Mouse (Mus musculus) lung, postnatal 14 days (tissue): ENCODE results near the gene Zfp189.
A peak's percentile ranks its signal among the peaks of the same experiment; 100 is the strongest.

Experiments
- DNase-seq: peaks from one replicate; pipeline ENCODE4 v3.0.0; 2021

The Zfp189 gene

DNA sequence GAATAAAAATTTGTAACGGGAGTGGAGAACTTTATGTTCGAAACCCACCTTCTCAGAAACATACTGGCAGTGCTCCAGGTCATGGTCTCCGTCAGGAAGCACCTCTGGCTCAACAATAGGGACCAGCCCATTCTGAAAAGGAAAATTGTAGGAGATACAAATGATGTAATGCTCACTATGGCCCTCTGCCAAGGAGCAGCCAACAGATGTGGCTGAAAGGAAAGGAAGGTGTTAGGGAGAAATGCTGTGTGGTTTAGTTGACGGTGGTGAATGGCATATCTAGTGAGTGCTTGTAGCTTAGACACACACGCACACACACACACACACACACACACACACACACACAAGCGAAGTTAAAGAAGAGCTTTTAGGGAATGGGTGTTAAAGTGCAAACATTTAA is 18.7 kb downstream of the Zfp189 start:
- DNase-seq: peak; percentile 10

DNA sequence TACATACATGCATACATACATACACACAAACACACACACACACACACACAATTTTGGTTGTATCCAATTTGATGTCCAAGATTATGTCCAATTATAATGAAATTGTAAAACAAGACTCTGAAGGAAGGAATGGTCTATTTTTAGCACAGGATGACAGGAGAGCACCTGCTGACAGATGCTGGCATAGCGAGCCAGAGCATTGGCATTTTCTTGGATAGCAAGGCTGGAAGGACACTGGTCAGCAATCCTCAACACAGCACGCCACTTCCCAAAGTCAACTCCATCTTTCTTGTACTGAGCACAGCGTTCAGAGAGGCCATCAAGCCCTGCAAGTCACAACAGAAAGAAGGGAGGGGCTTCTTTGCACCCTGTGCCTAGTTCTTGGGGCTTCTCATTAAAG is 20.0 kb downstream of the Zfp189 start:
- no peak for DNase-seq

DNA sequence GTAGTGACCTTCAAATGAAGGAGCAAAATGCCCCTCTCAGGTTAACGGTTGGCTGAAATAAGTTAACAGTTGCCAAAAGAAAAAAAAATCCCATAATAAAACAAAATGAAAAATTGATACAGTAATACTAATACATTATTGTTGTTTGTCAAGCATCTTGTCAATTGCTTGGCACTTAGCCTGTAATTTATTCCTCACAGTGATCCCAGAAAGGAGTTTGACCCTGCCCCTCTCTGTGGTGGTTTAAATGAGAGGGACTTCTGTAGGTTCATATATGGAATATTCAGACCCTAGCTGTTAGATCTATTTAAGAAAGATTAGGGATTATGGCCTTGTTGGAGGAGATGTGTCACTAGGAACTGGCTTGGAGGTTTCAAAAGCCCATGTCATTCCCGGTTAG is 25.1 kb downstream of the Zfp189 start:
- DNase-seq: no peak

DNA sequence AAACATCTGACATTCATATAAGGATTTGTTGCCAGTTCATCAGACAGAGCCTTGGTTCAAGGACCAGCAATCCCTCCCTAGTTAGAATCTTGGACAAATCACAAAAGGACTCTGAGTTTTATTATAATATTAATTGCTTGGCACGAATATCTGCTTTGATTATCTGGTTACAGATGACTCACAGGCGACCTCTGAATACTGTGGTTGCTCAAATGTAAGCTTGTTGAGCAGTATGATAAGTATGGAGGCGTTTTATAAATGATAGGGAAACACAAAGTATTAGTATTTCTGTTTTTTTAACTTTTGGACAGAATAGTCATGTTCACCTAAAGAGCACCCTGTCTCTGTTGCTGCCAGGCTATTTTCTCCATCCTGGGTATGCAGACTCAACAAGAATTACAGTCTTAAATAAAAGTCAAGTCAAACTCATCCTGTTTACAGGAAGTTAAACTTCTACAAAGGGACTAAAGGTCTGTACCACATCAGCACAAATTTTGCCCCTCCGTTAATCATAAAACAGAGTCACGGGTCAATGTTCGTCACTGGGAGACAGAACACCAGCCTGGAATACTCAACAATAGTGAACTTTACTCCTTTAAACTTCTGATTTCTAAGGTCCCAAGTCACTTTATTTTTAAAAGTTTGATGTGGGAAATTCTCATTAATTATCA is 26.0 kb downstream of the Zfp189 start:
- no peak for DNase-seq

DNA sequence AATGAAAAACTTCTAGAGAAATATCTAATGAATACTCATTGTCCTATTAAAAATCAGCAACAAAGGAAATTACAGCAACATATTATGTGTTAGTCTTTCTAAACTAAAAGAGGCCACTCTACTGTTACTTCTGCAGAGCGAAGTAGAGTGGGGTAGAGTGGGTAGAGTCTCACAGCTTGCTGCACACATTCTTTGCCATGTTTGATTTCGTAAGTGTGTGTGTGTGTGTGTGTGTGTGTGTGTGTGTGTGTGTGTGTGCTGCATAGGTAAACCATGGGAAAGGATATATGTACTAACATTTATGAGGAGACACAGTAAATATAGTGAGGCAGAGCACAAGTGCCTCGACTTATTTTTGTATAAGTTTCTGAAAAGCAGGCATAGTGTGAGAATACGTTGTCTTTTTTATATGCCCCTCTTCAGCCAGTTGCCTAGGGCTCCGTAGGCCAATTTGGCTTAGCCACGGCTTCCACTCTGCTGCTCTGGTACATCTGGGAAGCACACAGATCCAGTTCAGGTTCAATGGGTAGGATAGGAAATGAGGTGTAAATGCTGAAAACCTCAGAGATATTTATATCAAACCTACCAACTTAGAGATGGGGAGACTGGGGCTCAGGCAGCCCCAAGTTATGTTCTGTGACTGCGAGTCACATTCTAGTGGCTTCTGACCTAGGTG is 26.7 kb downstream of the Zfp189 start:
- no peak for DNase-seq

DNA sequence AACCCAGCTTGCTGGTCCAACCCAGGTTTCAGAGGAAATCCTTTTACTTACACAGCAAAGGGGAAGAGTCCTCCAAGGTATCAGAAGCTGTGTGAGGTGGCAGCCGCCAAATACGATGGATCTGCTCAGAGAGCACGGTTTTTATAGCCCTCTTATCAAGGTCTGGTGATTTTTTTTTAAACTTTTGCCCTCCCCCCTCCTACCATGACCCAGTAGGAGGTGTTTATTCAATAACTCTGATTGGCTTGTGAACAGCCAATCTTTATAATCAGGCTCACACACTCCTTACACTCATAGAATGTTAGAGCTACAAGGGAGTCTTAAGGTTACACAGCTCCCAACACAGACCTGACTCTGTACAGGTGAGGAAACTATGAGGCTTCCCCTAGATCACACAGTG is 28.4 kb downstream of the Zfp189 start, which contains the start of gene Aldob:
TSS of gene Aldob (minus strand) at position 164 of the 400 bp plus-strand sequence.
- no peak for DNase-seq

DNA sequence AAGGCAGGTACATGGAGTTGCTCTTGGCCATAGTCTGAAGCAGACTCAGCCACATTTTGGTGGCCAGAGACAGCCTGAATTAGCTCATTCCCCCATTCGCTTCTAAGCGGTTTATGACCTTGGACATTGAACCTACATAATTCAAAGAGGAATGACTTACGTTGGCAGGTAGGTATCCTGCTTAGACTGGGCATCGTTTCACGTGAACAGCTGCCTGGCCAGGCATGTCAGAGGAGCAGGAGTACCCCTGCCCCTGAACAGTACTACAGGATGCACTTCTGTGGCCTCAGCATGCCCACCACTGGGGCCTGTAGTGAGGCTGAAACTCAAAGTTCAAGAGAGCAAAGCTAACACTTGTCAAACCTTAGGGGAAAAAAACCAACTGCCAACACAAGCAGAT is 32.4 kb downstream of the Zfp189 start:
- no peak for DNase-seq

DNA sequence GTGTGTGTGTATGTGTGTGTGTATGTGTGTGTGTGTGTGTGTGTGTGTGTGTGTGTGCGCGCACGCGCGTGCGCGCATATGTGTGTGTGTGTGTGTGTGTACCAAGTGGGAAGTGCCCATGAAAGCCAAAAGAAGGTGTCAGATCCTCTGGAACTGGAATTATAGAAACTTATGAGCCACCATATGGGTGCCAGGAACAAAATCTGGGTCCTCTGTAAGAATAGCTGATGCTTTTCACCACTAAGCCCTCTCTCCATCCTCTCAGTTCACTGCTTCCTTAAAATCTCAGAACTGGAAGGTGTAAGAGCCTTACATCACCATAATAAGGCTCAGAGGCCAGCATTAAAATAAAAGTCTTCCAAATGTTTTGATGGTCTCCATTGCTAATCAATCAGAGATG is 36.4 kb downstream of the Zfp189 start:
- DNase-seq: no peak

DNA sequence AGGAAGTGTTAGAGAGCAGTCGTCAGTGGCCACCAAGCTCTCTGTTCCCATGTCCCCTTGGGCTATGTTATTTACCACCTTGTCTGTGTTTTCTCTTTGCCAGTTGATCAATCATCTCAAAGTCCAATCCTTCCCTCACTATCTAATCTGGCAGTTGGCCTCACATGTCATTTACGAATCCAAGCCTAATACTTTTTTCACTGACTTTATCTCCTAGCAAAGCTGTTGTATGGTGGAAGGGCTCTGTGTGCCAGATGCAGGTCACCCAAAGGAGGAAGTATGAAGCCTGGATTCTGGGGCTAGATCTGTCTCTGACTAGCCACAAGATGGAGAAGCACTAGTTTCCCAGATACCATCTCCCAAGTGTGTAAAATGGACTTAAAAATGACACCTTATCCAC is 37.2 kb downstream of the Zfp189 start:
- no peak for DNase-seq

DNA sequence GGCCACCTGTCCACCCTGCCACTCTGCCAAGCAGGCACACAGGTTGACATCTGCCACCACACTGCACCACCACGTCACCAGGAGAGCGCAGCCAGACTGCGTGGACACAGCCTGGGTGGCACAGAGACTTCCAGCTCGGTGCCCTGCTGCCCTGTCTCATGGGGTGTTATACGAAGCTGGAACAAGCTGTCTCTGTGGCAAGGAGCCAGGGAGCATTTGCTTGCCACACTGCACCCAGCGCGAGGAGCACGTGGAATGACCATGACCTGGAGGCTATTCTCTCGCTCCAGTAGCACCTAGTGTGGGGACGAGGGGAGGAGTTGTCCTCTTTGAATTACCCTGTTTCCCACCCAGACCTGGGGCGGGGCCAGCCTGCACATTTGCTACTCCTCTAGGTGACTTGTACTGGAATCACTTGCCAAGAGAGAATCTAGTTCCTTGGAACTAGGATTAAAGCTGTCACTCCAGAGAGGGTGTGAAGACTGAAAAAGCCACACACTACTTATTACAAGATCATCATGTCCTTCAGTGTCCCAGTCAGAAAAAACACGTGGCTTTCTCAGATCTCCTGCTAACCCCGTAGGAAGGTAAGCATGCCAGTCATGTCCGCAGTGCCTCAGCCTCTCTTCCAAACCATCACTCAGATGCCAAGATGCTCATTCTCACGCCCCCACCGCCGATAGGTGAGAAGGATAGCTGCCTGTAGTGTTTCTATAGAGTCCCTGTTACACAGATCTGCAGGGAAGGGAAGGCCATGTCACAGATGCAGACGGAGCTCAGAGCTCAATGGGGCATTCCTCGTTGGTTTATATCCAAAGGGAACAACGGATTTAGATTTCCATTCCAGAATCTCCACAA is 39.2 kb downstream of the Zfp189 start:
- peak; percentile 11 for DNase-seq

DNA sequence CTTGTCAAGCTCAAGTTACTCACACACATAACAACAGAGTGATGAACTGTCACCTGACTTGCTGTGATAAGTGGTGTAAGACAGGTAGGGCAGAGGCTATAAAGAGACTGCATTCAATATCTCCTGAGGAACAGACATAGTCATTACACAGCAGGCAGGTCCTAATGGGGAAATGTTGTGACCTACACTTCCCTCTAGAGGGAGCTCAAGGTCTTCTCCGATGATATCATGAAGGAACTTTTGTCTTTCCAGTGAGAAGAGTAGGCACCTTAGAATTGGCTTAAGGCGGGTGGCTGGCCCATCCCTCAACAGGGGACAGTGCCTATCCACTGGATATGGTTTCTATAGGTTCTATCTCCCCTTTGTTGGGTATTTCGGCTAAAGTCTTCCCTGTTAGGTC is 46.6 kb downstream of the Zfp189 start:
- DNase-seq: peak; percentile 66

DNA sequence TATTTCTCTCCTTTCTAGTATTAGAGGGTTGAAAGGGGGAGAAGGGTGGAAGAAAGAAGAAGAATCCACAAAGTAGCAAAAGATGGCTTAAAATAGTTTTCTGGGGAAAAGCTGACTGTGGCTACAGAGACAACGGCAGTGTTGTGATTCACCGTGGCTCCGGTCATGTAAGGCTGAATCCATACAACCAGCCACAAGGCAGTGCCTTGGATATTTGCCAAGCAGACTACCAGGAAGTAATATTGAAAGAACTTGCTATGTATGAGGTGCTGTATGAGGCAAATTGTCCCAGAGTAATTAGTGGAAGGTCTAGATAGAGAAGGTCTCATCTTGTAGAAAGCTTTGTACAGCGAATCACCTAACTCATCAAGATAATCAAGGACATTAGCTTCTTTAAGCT is 51.2 kb downstream of the Zfp189 start:
- DNase-seq: no peak
